Mouse (Mus musculus): Measurements from ENCODE around the gene Gm28038. TPM values are rescaled to one million over a fixed set of nuclear protein-coding genes. Genes with fewer than 3 reads are reported as not detected.

The Gm28038 gene
- not detected in 2 replicates for polyA plus RNA-seq (2012; rRNA removed; ENCODE audit: low replicate concordance)

DNA sequence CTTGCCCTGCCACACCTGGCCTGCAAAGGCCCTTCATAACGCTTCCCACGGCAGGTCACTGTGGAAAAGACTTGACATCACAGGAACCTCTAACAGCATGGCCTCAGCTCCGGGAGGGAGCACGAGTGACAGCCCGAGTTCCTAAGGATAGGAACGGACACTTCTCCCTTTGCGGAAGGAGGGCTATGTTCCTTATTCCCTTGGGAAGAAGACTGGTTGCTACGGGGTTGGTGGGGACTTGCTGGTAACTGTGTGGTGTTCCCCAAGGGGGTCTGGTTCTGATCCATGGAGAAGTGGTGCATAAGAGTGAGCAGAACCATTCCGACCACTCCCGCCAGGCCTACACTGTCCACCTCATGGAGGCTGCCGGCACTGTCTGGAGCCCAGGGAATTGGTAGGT lies at the start of gene Gm28038:
Gene Gm28038 (plus strand): TSS at position 301 of the 400 bp plus-strand sequence.

DNA sequence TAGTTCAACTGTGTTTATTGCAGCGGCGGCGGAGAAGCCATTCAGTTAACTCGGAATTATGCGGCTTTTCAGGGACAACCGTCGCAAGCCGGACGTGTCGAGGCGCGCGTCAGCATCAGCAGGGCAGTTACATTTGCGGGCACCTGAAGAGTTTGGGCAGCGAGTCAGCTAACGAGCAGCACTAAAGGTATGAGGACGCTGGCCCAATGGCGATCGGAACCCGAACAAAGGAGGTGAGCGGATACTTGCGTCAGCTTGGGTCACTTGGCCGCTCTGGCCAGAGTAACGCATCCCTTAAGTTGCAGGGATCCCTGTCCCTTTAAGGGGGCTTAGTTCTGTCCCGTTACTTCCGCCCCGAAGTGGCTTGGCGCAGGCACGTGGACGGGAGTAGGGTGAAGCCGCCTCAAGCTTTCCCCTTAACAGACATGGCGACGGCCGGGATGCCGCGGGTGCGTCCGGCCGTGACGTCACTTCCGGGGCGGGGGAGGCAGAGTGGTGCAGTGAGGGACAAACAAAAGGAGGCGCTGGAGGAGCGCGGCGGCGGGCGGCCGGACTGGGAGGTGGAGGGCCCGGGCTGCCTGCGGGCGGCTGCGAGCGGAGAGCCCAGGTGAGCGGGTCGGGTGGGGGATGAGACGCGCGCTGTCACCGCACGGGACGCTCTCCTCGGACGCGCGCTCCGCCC lies 43.5 kb upstream of the Gm28038 start, which contains the start of gene Lrrc8a:
Gene Lrrc8a (plus strand): TSS at position 517 of the 682 bp plus-strand sequence.

GRCm38 (mm10) chr2:30240267-30240666 lies 40.6 kb upstream of the Gm28038 start, which contains the start of gene Gm28035:
Gene Gm28035, plus strand, starts transcription at chr2:30240567.

GRCm38 (mm10) chr2:30265767-30266253 lies 15.0 kb upstream of the Gm28038 start, which contains the start of gene Phyhd1:
Gene Phyhd1, plus strand, starts transcription at chr2:30266203.

GRCm38 (mm10) chr2:30286192-30287026 lies 5.6 kb downstream of the Gm28038 start, which contains the start of the genes Dolk and Nup188:
Gene Dolk, minus strand, starts transcription at chr2:30286334.
Gene Nup188, plus strand, starts transcription at chr2:30286397.

Other genes starting within 250 kb of the Gm28038 start
- gene Wdr34, start 232.2 kb upstream of the Gm28038 start, polyA plus RNA-seq (2012; rRNA removed; ENCODE audit: low replicate concordance), result 9.6 and 10.9 TPM in 2 replicates
- gene Set, start 223.7 kb upstream of the Gm28038 start, polyA plus RNA-seq (2012; rRNA removed; ENCODE audit: low replicate concordance), result 38.4 and 44.9 TPM in 2 replicates
- 7.9 and 10.0 TPM in 2 replicates for gene Pkn3, start 203.4 kb upstream of the Gm28038 start, polyA plus RNA-seq (2012; rRNA removed; ENCODE audit: low replicate concordance)
- 92.1 and 211 TPM in 2 replicates for gene Zdhhc12, start 187.4 kb upstream of the Gm28038 start, polyA plus RNA-seq (2012; rRNA removed; ENCODE audit: low replicate concordance)
- 37.7 and 41.5 TPM in 2 replicates for gene Zer1, start 156.5 kb upstream of the Gm28038 start, polyA plus RNA-seq (2012; rRNA removed; ENCODE audit: low replicate concordance)
- 75.7 and 94.3 TPM in 2 replicates for gene Tbc1d13, start 147.3 kb upstream of the Gm28038 start, polyA plus RNA-seq (2012; rRNA removed; ENCODE audit: low replicate concordance)
- 88.4 and 254 TPM in 2 replicates for gene Endog, start 109.5 kb upstream of the Gm28038 start, polyA plus RNA-seq (2012; rRNA removed; ENCODE audit: low replicate concordance)
- 19.1 and 20.7 TPM in 2 replicates for gene Spout1, start 102.6 kb upstream of the Gm28038 start, polyA plus RNA-seq (2012; rRNA removed; ENCODE audit: low replicate concordance)
- gene Kyat1, start 75.2 kb upstream of the Gm28038 start, polyA plus RNA-seq (2012; rRNA removed; ENCODE audit: low replicate concordance), result 33.7 and 56.0 TPM in 2 replicates
- 15.3 and 19.6 TPM in 2 replicates for gene Lrrc8a, start 43.3 kb upstream of the Gm28038 start, polyA plus RNA-seq (2012; rRNA removed; ENCODE audit: low replicate concordance)
- gene Gm28035, start 40.5 kb upstream of the Gm28038 start, polyA plus RNA-seq (2012; rRNA removed; ENCODE audit: low replicate concordance), result 2.6 and 3.4 TPM in 2 replicates
- gene Phyhd1, start 14.8 kb upstream of the Gm28038 start, polyA plus RNA-seq (2012; rRNA removed; ENCODE audit: low replicate concordance), result 4.4 and 5.9 TPM in 2 replicates
- gene Dolk, start 5.3 kb downstream of the Gm28038 start, polyA plus RNA-seq (2012; rRNA removed; ENCODE audit: low replicate concordance), result 14.6 and 20.2 TPM in 2 replicates
- gene Nup188, start 5.4 kb downstream of the Gm28038 start, polyA plus RNA-seq (2012; rRNA removed; ENCODE audit: low replicate concordance), result 27.0 and 29.2 TPM in 2 replicates
- 149 and 156 TPM in 2 replicates for gene Sh3glb2, start 78.3 kb downstream of the Gm28038 start, polyA plus RNA-seq (2012; rRNA removed; ENCODE audit: low replicate concordance)
- gene Miga2, start 83.2 kb downstream of the Gm28038 start, polyA plus RNA-seq (2012; rRNA removed; ENCODE audit: low replicate concordance), result 45.6 and 46.8 TPM in 2 replicates
- 157 and 199 TPM in 2 replicates for gene Dolpp1, start 111.2 kb downstream of the Gm28038 start, polyA plus RNA-seq (2012; rRNA removed; ENCODE audit: low replicate concordance)
- 263 and 268 TPM in 2 replicates for gene Crat, start 134.8 kb downstream of the Gm28038 start, polyA plus RNA-seq (2012; rRNA removed; ENCODE audit: low replicate concordance)
- gene Ptpa, start 135.0 kb downstream of the Gm28038 start, polyA plus RNA-seq (2012; rRNA removed; ENCODE audit: low replicate concordance), result 138 and 167 TPM in 2 replicates
- gene Ier5l, start 193.2 kb downstream of the Gm28038 start, polyA plus RNA-seq (2012; rRNA removed; ENCODE audit: low replicate concordance), result 8.5 and 16.1 TPM in 2 replicates